Mouse (Mus musculus) hindbrain, embryonic 16.5 days (tissue): ENCODE measurements around the gene Casd1. TPM values are rescaled to one million over a fixed set of nuclear protein-coding genes. Genes with fewer than 3 reads are reported as not detected.

ENCODE experiments used
- ATAC-seq: fragments of 200-750 bp; cut with Nextera tagmentation; 2 replicates; pipeline ENCODE4 v1.8.0; 2017; ENCODE audit warnings: moderate TSS enrichment, moderate library complexity
- H3K27ac ChIP-seq: fragments of 300-500 bp; sonication (generic); 2 replicates; pipeline ENCODE4 v1.5.1; 2014; ENCODE audit warnings: low read depth, mild to moderate bottlenecking, control low read depth, low read length, moderate library complexity
- H3K27me3 ChIP-seq: fragments of 300-500 bp; sonication (generic); replicated peaks from 2 replicates; pipeline ENCODE4 v1.6.1; 2014; ENCODE audit warnings: low read length; ENCODE audit not compliant: control insufficient read depth, insufficient read depth
- H3K36me3 ChIP-seq: fragments of 300-500 bp; sonication (generic); 2 replicates; pipeline ENCODE4 v1.6.1; 2014; ENCODE audit warnings: mild to moderate bottlenecking, low read length, moderate library complexity, mixed read lengths; ENCODE audit not compliant: control insufficient read depth, insufficient read depth
- H3K4me1 ChIP-seq: fragments of 300-500 bp; sonication (generic); 2 replicates; pipeline ENCODE4 v1.6.1; 2014; ENCODE audit warnings: low read depth, low read length; ENCODE audit not compliant: control insufficient read depth, insufficient read depth
- H3K4me2 ChIP-seq: fragments of 300-500 bp; sonication (generic); 2 replicates; pipeline ENCODE4 v1.6.1; 2014; ENCODE audit warnings: mild to moderate bottlenecking, low read length, control low read depth, moderate library complexity
- H3K4me3 ChIP-seq: fragments of 300-500 bp; sonication (generic); 2 replicates; pipeline ENCODE4 v1.5.1; 2014; ENCODE audit warnings: mild to moderate bottlenecking, low read length, control low read depth, moderate library complexity
- H3K9ac ChIP-seq: fragments of 300-500 bp; sonication (generic); 2 replicates; pipeline ENCODE4 v1.6.1; 2014; ENCODE audit warnings: low read depth, mild to moderate bottlenecking, control low read depth, low read length, moderate library complexity
- H3K9me3 ChIP-seq: fragments of 300-500 bp; sonication (generic); 2 replicates; pipeline ENCODE4 v1.6.1; 2014; ENCODE audit warnings: mild to moderate bottlenecking, low read length, moderate library complexity; ENCODE audit not compliant: control insufficient read depth
- WGBS: fragments of 180-500 bp; shearing (Covaris S2); extraction: QIAGEN DNeasy Blood & Tissue Kit; methylation state at CpG from one replicate; pipeline ENCODE4 v1.1.7; 2014; 5-methylcytosine and 5-hydroxymethylcytosine counted together
- polyA plus RNA-seq: library from polyadenylated mRNA; unstranded; fragments of >200 nt; fragmentation: Nextera tagmentation; extraction: Ambion mirVana; gene quantifications from 2 replicates; pipeline ENCODE4 v1.2.1, GENCODE M21; 2015

Casd1 gene
- polyA plus RNA-seq, 1 experiment from 2014 or later = 42.1 TPM

DNA sequence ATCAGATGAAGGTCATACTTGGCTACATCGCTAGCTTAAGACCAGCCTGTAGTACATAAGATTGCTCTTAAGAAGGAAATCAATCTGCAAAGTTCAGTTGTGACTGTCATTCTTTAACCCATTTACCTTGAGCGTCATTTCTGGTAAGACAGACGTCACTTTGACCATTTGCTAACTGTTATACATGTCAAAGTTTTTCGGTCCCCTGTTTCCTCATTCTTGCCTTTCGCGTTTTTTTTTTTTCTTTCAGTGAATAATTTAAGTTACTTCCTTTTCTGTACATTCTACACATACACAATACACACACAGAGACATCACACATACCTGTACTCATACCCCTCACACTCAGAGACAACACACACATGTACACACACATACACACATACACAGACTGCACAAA, 64.5 kb downstream of the Casd1 start:
- Histone ChIP-seq H3K9ac (no peak overlapping the region), H3K36me3 (no peaks in the 10 kb centered on the region), H3K4me2 (no peak overlapping the region), H3K27me3 (no peaks in the 10 kb centered on the region), H3K4me3 (no peak overlapping the region), H3K9me3 (no peaks in the 10 kb centered on the region), H3K27ac (no peak overlapping the region), H3K4me1 (no peaks in the 10 kb centered on the region)
- 94% methylated on average over 6 of the region's 6 CpGs for WGBS
- ATAC-seq = no peak

DNA sequence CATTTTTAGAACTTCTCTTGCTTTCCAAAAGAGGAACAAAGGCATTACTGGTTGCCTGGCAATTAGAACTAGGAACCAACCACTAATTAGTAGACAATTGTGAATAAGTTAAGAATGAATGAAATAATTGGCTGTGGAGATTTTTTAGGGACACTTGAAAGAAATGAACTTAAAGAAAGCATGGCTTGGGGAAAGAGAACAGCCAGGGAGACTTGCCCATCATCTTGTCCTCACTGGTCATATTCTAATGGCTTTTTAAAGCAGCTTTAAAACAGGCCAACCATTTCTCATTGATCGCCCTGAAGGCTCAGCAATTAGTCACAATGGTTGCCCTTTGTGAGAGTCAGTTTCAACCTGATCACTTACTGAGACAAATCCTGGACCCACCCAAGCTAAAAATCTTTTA, 76.7 kb downstream of the Casd1 start:
- ATAC-seq = no peak
- Histone ChIP-seq H3K27ac (no peak overlapping the region), H3K4me3 (no peak overlapping the region), H3K9ac (no peak overlapping the region), H3K9me3 (no peaks in the 10 kb centered on the region), H3K36me3 (no peaks in the 10 kb centered on the region), H3K4me2 (no peak overlapping the region), H3K4me1 (peaks cover 3% of the 10 kb centered on the region; the same call in 1 of the 2 replicates), H3K27me3 (no peaks in the 10 kb centered on the region)
- 22% methylated on average over 1 of the region's 1 CpGs for WGBS

DNA sequence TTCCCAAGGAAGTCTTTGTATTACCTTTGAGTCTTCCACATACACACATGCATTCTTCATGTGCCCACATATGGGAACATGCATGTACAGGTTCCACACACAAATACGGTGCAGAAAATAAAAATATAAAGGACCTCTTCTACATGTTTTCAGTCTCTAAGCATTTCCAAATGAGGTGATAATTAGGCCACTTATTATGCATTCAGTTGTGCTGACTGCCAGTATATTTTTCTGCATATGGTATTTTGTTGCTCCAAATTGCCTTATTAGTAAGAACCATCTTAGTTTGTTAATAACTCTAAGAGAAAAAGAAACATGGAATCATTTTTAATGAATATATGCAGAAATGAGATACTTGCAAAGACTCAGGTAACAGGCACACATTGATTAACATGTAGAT, 79.3 kb downstream of the Casd1 start:
- Histone ChIP-seq H3K27me3 (no peaks in the 10 kb centered on the region), H3K9ac (no peak overlapping the region), H3K4me2 (no peak overlapping the region), H3K27ac (no peak overlapping the region), H3K36me3 (no peaks in the 10 kb centered on the region), H3K4me3 (no peak overlapping the region), H3K4me1 (peaks cover 3% of the 10 kb centered on the region; the same call in 1 of the 2 replicates), H3K9me3 (no peaks in the 10 kb centered on the region)
- ATAC-seq = no peak
- WGBS = 84% methylated on average over 1 of the region's 1 CpGs

DNA sequence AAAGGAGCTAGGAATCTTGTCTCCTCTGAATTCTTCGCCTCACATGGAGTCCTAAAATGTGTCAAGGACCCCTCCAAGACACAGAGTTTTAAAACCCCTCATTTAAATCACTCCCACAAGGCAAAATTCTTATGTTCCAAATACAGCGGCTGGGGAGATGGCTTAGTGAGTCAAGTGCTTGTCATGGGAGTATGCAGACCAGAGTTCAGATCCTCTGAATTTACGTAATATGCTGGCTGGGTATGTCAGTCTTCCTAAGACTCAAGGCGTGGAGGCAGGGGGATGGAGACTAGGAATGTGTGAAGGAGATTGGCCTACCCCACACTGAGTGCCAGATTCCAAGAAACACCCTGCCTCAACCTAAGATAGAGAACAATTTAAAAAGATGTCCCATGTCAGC, 79.9 kb downstream of the Casd1 start:
- Histone ChIP-seq H3K4me1 (peaks cover 3% of the 10 kb centered on the region; the same call in 1 of the 2 replicates), H3K27ac (no peak overlapping the region), H3K27me3 (no peaks in the 10 kb centered on the region), H3K9me3 (no peaks in the 10 kb centered on the region), H3K4me3 (no peak overlapping the region), H3K4me2 (no peak overlapping the region), H3K9ac (no peak overlapping the region), H3K36me3 (no peaks in the 10 kb centered on the region)
- WGBS = 90% methylated on average over 4 of the region's 4 CpGs
- no peak for ATAC-seq

DNA sequence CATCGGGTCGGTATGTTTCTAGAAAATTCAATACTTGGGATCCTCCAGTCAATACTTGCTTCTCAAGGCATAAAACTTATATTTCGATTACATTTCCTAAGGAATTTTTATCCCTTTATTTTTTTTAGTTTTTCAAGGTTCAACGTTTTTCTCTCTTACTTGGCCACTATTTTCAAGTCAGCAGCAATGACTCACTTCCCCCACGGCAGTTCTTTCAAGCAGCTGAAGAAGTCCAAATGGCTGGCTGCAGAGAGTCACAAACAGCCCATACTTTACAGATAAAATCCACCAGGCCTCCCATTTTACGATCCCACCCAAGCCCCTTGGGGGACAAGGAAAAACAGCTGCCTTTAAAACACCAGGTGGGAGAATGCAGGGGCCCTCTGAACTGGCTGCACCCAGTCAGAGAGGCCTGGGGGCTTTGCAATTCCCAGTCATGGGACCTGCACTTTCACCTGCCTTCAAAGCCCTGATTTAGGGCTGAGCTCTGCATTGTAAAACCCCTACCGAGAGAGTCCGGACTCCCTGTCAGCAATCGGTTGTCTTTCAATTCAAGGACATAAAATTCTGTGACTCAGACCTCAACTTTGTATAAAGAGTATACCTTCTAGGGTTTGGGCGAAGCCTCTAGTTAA, 84.2 kb downstream of the Casd1 start:
- H3K27ac ChIP-seq = no peak overlapping the region
- WGBS = 62% methylated on average over 10 of the region's 10 CpGs
- H3K4me1 ChIP-seq = no peaks in the 10 kb centered on the region
- no peaks in the 10 kb centered on the region for H3K36me3 ChIP-seq
- no peak for ATAC-seq
- H3K4me2 ChIP-seq = no peak overlapping the region
- no peaks in the 10 kb centered on the region for H3K27me3 ChIP-seq
- H3K4me3 ChIP-seq = no peak overlapping the region
- no peak overlapping the region for H3K9ac ChIP-seq
- H3K9me3 ChIP-seq = no peaks in the 10 kb centered on the region

DNA sequence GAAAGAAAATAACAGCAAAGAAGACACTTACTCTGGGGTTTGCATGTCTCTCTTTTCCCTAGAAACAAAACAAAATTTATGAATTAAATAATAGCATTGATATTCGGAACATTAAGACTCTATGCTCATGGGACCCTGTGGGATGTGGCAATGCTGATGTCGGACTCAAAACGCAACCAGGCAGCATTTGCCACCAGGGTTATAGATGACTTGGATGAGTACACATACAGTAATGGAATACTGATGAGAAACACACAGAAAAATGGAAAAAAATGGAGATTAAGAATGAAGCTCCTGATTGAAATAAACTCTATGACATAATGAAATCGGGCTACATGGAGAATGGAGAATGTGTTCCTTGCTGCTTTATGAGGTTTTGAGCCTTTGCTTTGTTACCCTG, 89.8 kb downstream of the Casd1 start:
- H3K4me1 ChIP-seq = no peaks in the 10 kb centered on the region
- 62% methylated on average over 4 of the region's 4 CpGs for WGBS
- H3K4me3 ChIP-seq = no peak overlapping the region
- no peak overlapping the region for H3K4me2 ChIP-seq
- H3K9me3 ChIP-seq = no peaks in the 10 kb centered on the region
- H3K9ac ChIP-seq = no peak overlapping the region
- no peaks in the 10 kb centered on the region for H3K27me3 ChIP-seq
- H3K27ac ChIP-seq = no peak overlapping the region
- no peaks in the 10 kb centered on the region for H3K36me3 ChIP-seq
- no peak for ATAC-seq

Other genes with a start within 250 kb of the Casd1 start
- gene Col1a2, start 96.0 kb upstream of the Casd1 start, polyA plus RNA-seq = 114 and 205 TPM in 2 replicates
- 58.3 and 59.7 TPM in 2 replicates for gene Sgce, start 146.4 kb downstream of the Casd1 start, polyA plus RNA-seq
- gene Peg10, start 146.5 kb downstream of the Casd1 start, polyA plus RNA-seq = 4.6 and 7.0 TPM in 2 replicates